Mouse (Mus musculus) olfactory bulb, adult 2 months (tissue): ENCODE measurements around the gene Nfx1.
A peak's percentile ranks its signal among the peaks of the same experiment; 100 is the strongest.

ENCODE experiments used
- CTCF ChIP-seq: fragments of 200-500 bp; IDR thresholded peaks from 2 replicates; pipeline ENCODE4 v1.5.1; 2012; ENCODE audit warnings: low read depth, mild to moderate bottlenecking, low read length, moderate library complexity; ENCODE audit not compliant: insufficient read depth
- POLR2A ChIP-seq: fragments of 200-500 bp; IDR thresholded peaks from 2 replicates; pipeline ENCODE4 v1.6.1; 2012; ENCODE audit warnings: mild to moderate bottlenecking, low read depth, low read length, moderate library complexity; ENCODE audit not compliant: insufficient read depth

- TF ChIP-seq CTCF = no peak
- peak; percentile 87 for TF ChIP-seq POLR2A
These were observed at the start of gene Nfx1 for GRCm38 (mm10) chr4:40970842-40971701.
